ENCODE assay signal across 9 mouse cellular contexts in genomic region chr13:18174003-18174402, GRCm38 (mm10).
DNase-seq lines count a peak whose midpoint lies in the region; ATAC-seq lines count a peak whose summit lies in the region.
"Had no signal": no experiment of that assay in that cellular context is flagged by ENCODE, and none has a peak within 500 bp of the region (broad histone marks: within the 10 kb centered on the region; RNA-seq: fewer than 3 reads in every experiment).

No protein-coding gene starts in this region.

- H3K27ac ChIP-seq in midbrain, embryonic 10.5 days (replicated peaks): no peak overlapping the region
- H3K27ac ChIP-seq in midbrain, embryonic 15.5 days: no peak overlapping the region
- H3K27ac ChIP-seq: heart, embryonic 13.5 days had no signal

- peaks cover 6% of the 10 kb centered on the region for H3K4me1 ChIP-seq in midbrain, embryonic 10.5 days
- peaks cover 4% of the 10 kb centered on the region; the same call in 1 of the 2 replicates for H3K4me1 ChIP-seq in midbrain, embryonic 15.5 days
- H3K4me1 ChIP-seq: heart, embryonic 13.5 days had no signal

- no peaks in the 10 kb centered on the region for H3K36me3 ChIP-seq in midbrain, embryonic 10.5 days
- H3K36me3 ChIP-seq in midbrain, embryonic 15.5 days (replicated peaks): no peaks in the 10 kb centered on the region
- H3K36me3 ChIP-seq: heart, embryonic 13.5 days had no signal

- WGBS in midbrain, embryonic 10.5 days: 53% methylated on average over 3 of the region's 3 CpGs
- WGBS in midbrain, embryonic 15.5 days: 43% methylated on average over 3 of the region's 3 CpGs

- H3K9me3 ChIP-seq in midbrain, embryonic 10.5 days (replicated peaks): no peaks in the 10 kb centered on the region
- H3K9me3 ChIP-seq in midbrain, embryonic 15.5 days: no peaks in the 10 kb centered on the region
- H3K9me3 ChIP-seq: heart, embryonic 13.5 days had no signal

- no peaks in the 10 kb centered on the region for H3K27me3 ChIP-seq in midbrain, embryonic 10.5 days (ENCODE audit: low read depth, poor library complexity, severe bottlenecking)
- H3K27me3 ChIP-seq in midbrain, embryonic 15.5 days (replicated peaks): no peaks in the 10 kb centered on the region
- H3K27me3 ChIP-seq: heart, embryonic 13.5 days had no signal

- no peak overlapping the region for H3K4me3 ChIP-seq in midbrain, embryonic 10.5 days
- H3K4me3 ChIP-seq in midbrain, embryonic 15.5 days: no peak overlapping the region
- H3K4me3 ChIP-seq: heart, embryonic 13.5 days had no signal

- DNase-seq in gastrocnemius, adult 18-20 months (ENCODE audit: low spot score): peak; percentile 16
- DNase-seq in gastrocnemius, postnatal 14 days: no peak
- peak; percentile 36 for DNase-seq in midbrain, embryonic 10.5 days (ENCODE audit: low spot score)
- DNase-seq in ZHBTc4 (ENCODE audit: low read depth, low spot score): peak; percentile 60
- peak; percentile 6 for DNase-seq in induced T-regulatory cell, adult 2 months (ENCODE audit: low read depth)
- peak; percentile 51 for DNase-seq in testis, postnatal 10 days (ENCODE audit: low spot score)
- no peak for DNase-seq in cerebellum, adult 11 months

- intact Hi-C loops in gastrocnemius, postnatal 14 days (cut with DNase I; ENCODE audit: low total_unique reads): no loop called here

- no peak for ATAC-seq in midbrain, embryonic 15.5 days (replicated peaks)

- H3K4me2 ChIP-seq in midbrain, embryonic 15.5 days: no peak overlapping the region
- H3K4me2 ChIP-seq: heart, embryonic 13.5 days had no signal

- H3K9ac ChIP-seq in midbrain, embryonic 15.5 days: no peak overlapping the region
- H3K9ac ChIP-seq: heart, embryonic 13.5 days had no signal

Comparison
In these comparisons a context has a peak if more than half of its experiments do, and no peak if none do; other contexts are left out.
1. DNase-seq: peak in gastrocnemius, adult 18-20 months (single experiment), midbrain, embryonic 10.5 days (single experiment), ZHBTc4 (single experiment), induced T-regulatory cell, adult 2 months (single experiment) and testis, postnatal 10 days (single experiment); none in gastrocnemius, postnatal 14 days (single experiment) and cerebellum, adult 11 months (single experiment).